10 mouse cellular contexts compared by ENCODE assay signal in the genomic region with DNA sequence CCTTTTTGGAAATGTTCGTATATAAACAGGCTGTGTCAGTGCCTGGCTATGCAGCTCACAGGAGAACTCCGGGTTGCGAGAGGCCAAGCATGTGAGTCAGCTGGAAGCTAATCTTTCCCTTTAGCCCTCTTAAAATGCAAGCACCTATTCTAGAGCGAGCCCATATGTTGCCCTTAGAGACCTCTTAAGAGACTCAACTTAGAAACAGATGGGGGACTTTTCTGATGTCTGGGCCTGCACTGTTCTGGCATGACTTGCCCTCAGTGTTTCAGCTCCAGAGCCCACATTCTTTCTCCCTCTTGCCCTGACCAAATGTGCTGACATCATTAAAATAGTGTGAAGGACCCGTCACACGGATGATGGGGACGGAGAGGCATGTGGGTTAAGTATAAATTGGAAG. TPM values are rescaled to one million over a fixed set of nuclear protein-coding genes. Genes with fewer than 3 reads are reported as not detected.
DNase-seq lines count a peak whose midpoint lies in the region; ATAC-seq lines count a peak whose summit lies in the region.
"Had no signal": no experiment of that assay in that cellular context is flagged by ENCODE, and none has a peak within 500 bp of the region (broad histone marks: within the 10 kb centered on the region; RNA-seq: fewer than 3 reads in every experiment).

No protein-coding gene starts in this region.

- no peaks in the 10 kb centered on the region for H3K36me3 ChIP-seq in limb, embryonic 12.5 days
- 0 out of 2 replicates have a peak, but pooled peaks cover 4% of the 10 kb centered on the region for H3K36me3 ChIP-seq in limb, embryonic 10.5 days
- H3K36me3 ChIP-seq in intestine, embryonic 16.5 days (ENCODE audit: control insufficient read depth, insufficient read depth, low read length) = no peaks in the 10 kb centered on the region
- H3K36me3 ChIP-seq in neural tube, embryonic 15.5 days = no peaks in the 10 kb centered on the region

- no peak overlapping the region for H3K4me3 ChIP-seq in limb, embryonic 12.5 days (replicated peaks)
- no peak overlapping the region for H3K4me3 ChIP-seq in limb, embryonic 10.5 days
- peak overlapping the region; percentile 13 for H3K4me3 ChIP-seq in intestine, embryonic 16.5 days (ENCODE audit: low read length)
- no peak overlapping the region for H3K4me3 ChIP-seq in neural tube, embryonic 15.5 days (replicated peaks)

- H3K9ac ChIP-seq in limb, embryonic 12.5 days (replicated peaks) = no peak overlapping the region
- peak overlapping the region; percentile 53 for H3K9ac ChIP-seq in intestine, embryonic 16.5 days (ENCODE audit: low read depth, low read length)
- no peak overlapping the region for H3K9ac ChIP-seq in neural tube, embryonic 15.5 days (replicated peaks)

- 38% methylated on average over 7 of the region's 7 CpGs for WGBS in limb, embryonic 12.5 days
- 61% methylated on average over 7 of the region's 7 CpGs for WGBS in limb, embryonic 10.5 days
- 58% methylated on average over 7 of the region's 7 CpGs for WGBS in intestine, embryonic 16.5 days
- 55% methylated on average over 7 of the region's 7 CpGs for WGBS in neural tube, embryonic 15.5 days

- ATAC-seq in limb, embryonic 12.5 days (ENCODE audit: insufficient number of reproducible peaks, insufficient read depth, low FRiP score, low TSS enrichment, low read depth) = no peak
- no peak for ATAC-seq in intestine, embryonic 16.5 days
- no peak for ATAC-seq in neural tube, embryonic 15.5 days (ENCODE audit: low FRiP score)

- H3K4me2 ChIP-seq in limb, embryonic 12.5 days = peak overlapping the region; percentile 68
- H3K4me2 ChIP-seq in intestine, embryonic 16.5 days (ENCODE audit: low read depth, low read length) = peak overlapping the region; percentile 34
- peak overlapping the region; percentile 75; the same call in 1 of the 2 replicates for H3K4me2 ChIP-seq in neural tube, embryonic 15.5 days

- H3K4me1 ChIP-seq in limb, embryonic 12.5 days (replicated peaks) = peaks cover 25% of the 10 kb centered on the region
- peaks cover 31% of the 10 kb centered on the region for H3K4me1 ChIP-seq in limb, embryonic 10.5 days
- H3K4me1 ChIP-seq in intestine, embryonic 16.5 days (ENCODE audit: control insufficient read depth, insufficient read depth, low read length) = peaks cover 27% of the 10 kb centered on the region
- peaks cover 33% of the 10 kb centered on the region for H3K4me1 ChIP-seq in neural tube, embryonic 15.5 days

- DNase-seq in limb, embryonic 10.5 days (ENCODE audit: low spot score) = no peak
- peak; percentile 46 for DNase-seq in forelimb bud, embryonic 11.5 days (ENCODE audit: low read depth, low spot score)
- no peak for DNase-seq in thymus, postnatal 25 days
- DNase-seq in ovary, postnatal 14 days (ENCODE audit: low spot score) = no peak
- no peak for DNase-seq in layer of hippocampus, postnatal 10 days (ENCODE audit: low spot score in 2 of 2)
- DNase-seq: cerebellum, adult 9-10 months had no signal

- no peaks in the 10 kb centered on the region for H3K27me3 ChIP-seq in limb, embryonic 12.5 days
- H3K27me3 ChIP-seq in limb, embryonic 10.5 days (ENCODE audit: low read depth, poor library complexity, severe bottlenecking) = no peaks in the 10 kb centered on the region
- no peaks in the 10 kb centered on the region for H3K27me3 ChIP-seq in intestine, embryonic 16.5 days (replicated peaks; ENCODE audit: control insufficient read depth, insufficient read depth, low read length)
- peaks cover 4% of the 10 kb centered on the region; the same call in 1 of the 2 replicates for H3K27me3 ChIP-seq in neural tube, embryonic 15.5 days (replicated peaks)

- peak overlapping the region; percentile 13; the same call in 1 of the 2 replicates for H3K27ac ChIP-seq in limb, embryonic 12.5 days
- H3K27ac ChIP-seq in limb, embryonic 10.5 days = no peak overlapping the region
- peak overlapping the region; percentile 76 for H3K27ac ChIP-seq in intestine, embryonic 16.5 days (ENCODE audit: low read length)
- H3K27ac ChIP-seq in neural tube, embryonic 15.5 days (replicated peaks) = no peak overlapping the region

- H3K9me3 ChIP-seq in limb, embryonic 12.5 days = no peaks in the 10 kb centered on the region
- H3K9me3 ChIP-seq in limb, embryonic 10.5 days (replicated peaks) = no peaks in the 10 kb centered on the region
- H3K9me3 ChIP-seq in intestine, embryonic 16.5 days (ENCODE audit: control insufficient read depth, low read length) = no peaks in the 10 kb centered on the region
- no peaks in the 10 kb centered on the region for H3K9me3 ChIP-seq in neural tube, embryonic 15.5 days (replicated peaks)

RNA-seq across cellular contexts. Expression of gene Qsox1, which starts 2.1 kb away (rescaled TPM):
- polyA plus RNA-seq in limb, embryonic 12.5 days (2016; fragmentation: Nextera tagmentation; extraction: Ambion mirVana) = 23.5 and 26.3 TPM in 2 replicates
- polyA plus RNA-seq in limb, embryonic 10.5 days (2016; fragmentation: Nextera tagmentation; extraction: Ambion mirVana) = 12.7 and 17.2 TPM in 2 replicates
- 48.6 and 49.9 TPM in 2 replicates for polyA plus RNA-seq in intestine, embryonic 16.5 days (2015; fragmentation: Nextera tagmentation; extraction: Ambion mirVana)
- 20.4 and 22.7 TPM in 2 replicates for polyA plus RNA-seq in neural tube, embryonic 15.5 days (2015; fragmentation: Nextera tagmentation; extraction: Ambion mirVana)
- 10 to 100 TPM; 33.0 to 42.3 TPM for total RNA-seq in layer of hippocampus, postnatal 10 days (2021)

RNA-seq across cellular contexts. Expression of gene Lhx4, which starts 59.1 kb away (rescaled TPM):
- not detected in 2 replicates for polyA plus RNA-seq in limb, embryonic 12.5 days (2016; fragmentation: Nextera tagmentation; extraction: Ambion mirVana)
- 0.23 TPM in 1 of 2 replicates, not detected in the other for polyA plus RNA-seq in limb, embryonic 10.5 days (2016; fragmentation: Nextera tagmentation; extraction: Ambion mirVana)
- polyA plus RNA-seq in intestine, embryonic 16.5 days (2015; fragmentation: Nextera tagmentation; extraction: Ambion mirVana) = 0.10 TPM in 1 of 2 replicates, not detected in the other
- 3.5 and 5.0 TPM in 2 replicates for polyA plus RNA-seq in neural tube, embryonic 15.5 days (2015; fragmentation: Nextera tagmentation; extraction: Ambion mirVana)
- total RNA-seq in layer of hippocampus, postnatal 10 days (2021) = not detected
- total RNA-seq: MEL had no signal

Comparison
In these comparisons a context has a peak if more than half of its experiments do, and no peak if none do; other contexts are left out.
1. H3K27ac ChIP-seq: peak in limb, embryonic 12.5 days (single experiment) and intestine, embryonic 16.5 days (single experiment); none in limb, embryonic 10.5 days (single experiment) and neural tube, embryonic 15.5 days (single experiment).
2. Peak in every context shown above with its lines, with median percentiles within 50 percentile points of each other: H3K4me2 ChIP-seq.